Mouse (Mus musculus) adrenal gland, postnatal 10 days (tissue): ENCODE measurements around the gene Eef1akmt1. TPM values are rescaled to one million over a fixed set of nuclear protein-coding genes. Genes with fewer than 3 reads are reported as not detected.

Experiments used
- DNase-seq: peaks from one replicate; pipeline ENCODE4 v3.0.0; 2021; ENCODE audit warnings: mixed read lengths
- total RNA-seq, 2 experiments: library from RNA; stranded (reverse); gene quantifications; 2 replicates each; pipeline ENCODE4 v1.2.3; 2021

Gene Eef1akmt1
- total RNA-seq, 2 experiments from 2014 or later: 32.3 to 34.6 TPM

- no peak for DNase-seq
These were observed 24.8 kb downstream of the Eef1akmt1 start for GRCm38 (mm10) chr14:57546557-57547021.

GRCm38 (mm10) chr14:57546131-57546530 lies 25.3 kb downstream of the Eef1akmt1 start:
- no peak for DNase-seq

- DNase-seq: no peak
These were observed 25.9 kb downstream of the Eef1akmt1 start for GRCm38 (mm10) chr14:57545526-57545925.

- no peak for DNase-seq
These were observed 27.9 kb downstream of the Eef1akmt1 start for GRCm38 (mm10) chr14:57543420-57544039.

- no peak for DNase-seq
These were observed 29.2 kb downstream of the Eef1akmt1 start for GRCm38 (mm10) chr14:57542231-57542630.

GRCm38 (mm10) chr14:57540683-57541082 lies 30.7 kb downstream of the Eef1akmt1 start:
- DNase-seq: no peak

- no peak for DNase-seq
These were observed 34.0 kb downstream of the Eef1akmt1 start for GRCm38 (mm10) chr14:57537261-57538015.

GRCm38 (mm10) chr14:57536820-57537219 lies 34.6 kb downstream of the Eef1akmt1 start:
- DNase-seq: no peak

GRCm38 (mm10) chr14:57535646-57536045 lies 35.8 kb downstream of the Eef1akmt1 start:
- DNase-seq: no peak

GRCm38 (mm10) chr14:57534961-57535360 lies 36.5 kb downstream of the Eef1akmt1 start:
- peak; percentile 67 for DNase-seq

GRCm38 (mm10) chr14:57534346-57534745 lies 37.1 kb downstream of the Eef1akmt1 start:
- DNase-seq: no peak

- no peak for DNase-seq
These were observed 37.6 kb downstream of the Eef1akmt1 start for GRCm38 (mm10) chr14:57533841-57534240.

- DNase-seq: peak; percentile 84
These were observed 38.2 kb downstream of the Eef1akmt1 start for GRCm38 (mm10) chr14:57533214-57533613.

GRCm38 (mm10) chr14:57532577-57532976 lies 38.8 kb downstream of the Eef1akmt1 start:
- no peak for DNase-seq

- DNase-seq: no peak
These were observed 41.5 kb downstream of the Eef1akmt1 start for GRCm38 (mm10) chr14:57529786-57530515.

- peak; percentile 69 for DNase-seq
These were observed 42.2 kb downstream of the Eef1akmt1 start for GRCm38 (mm10) chr14:57529086-57529785.

- no peak for DNase-seq
These were observed 43.8 kb downstream of the Eef1akmt1 start for GRCm38 (mm10) chr14:57527598-57527997.

GRCm38 (mm10) chr14:57527122-57527521 lies 44.3 kb downstream of the Eef1akmt1 start:
- DNase-seq: no peak

GRCm38 (mm10) chr14:57526050-57526623 lies 45.3 kb downstream of the Eef1akmt1 start:
- no peak for DNase-seq

GRCm38 (mm10) chr14:57525388-57526049 lies 45.9 kb downstream of the Eef1akmt1 start:
- peak; percentile 84 for DNase-seq

- DNase-seq: peak; percentile 41
These were observed 46.6 kb downstream of the Eef1akmt1 start, which contains the start of gene Il17d for GRCm38 (mm10) chr14:57524671-57525387. Gene Il17d, plus strand, starts transcription at chr14:57524777.
